Mouse (Mus musculus): Measurements from ENCODE around the gene Dennd1b. TPM values are rescaled to one million over a fixed set of nuclear protein-coding genes. Genes with fewer than 3 reads are reported as not detected.

Dennd1b gene
- polyA plus RNA-seq, 1 experiment from 2014 or later = 12.3 TPM

DNA sequence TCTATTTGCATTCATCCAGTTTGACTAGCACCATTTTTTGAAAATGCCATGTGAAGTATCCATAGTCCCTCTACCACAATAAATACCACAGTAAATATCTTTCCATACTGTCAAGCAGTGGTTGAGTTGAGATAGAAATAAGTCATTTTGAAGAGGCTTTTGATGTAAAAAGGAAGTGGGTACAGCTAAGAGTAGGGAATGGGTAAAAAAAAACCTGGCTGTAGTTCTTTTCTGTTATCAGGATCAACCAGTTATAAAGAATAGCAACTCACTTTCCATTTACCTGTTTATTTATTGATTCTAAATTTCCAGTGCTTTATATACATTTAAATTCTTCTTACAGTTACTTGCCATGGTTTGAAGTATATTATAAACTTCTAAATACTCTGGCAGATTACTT lies 89.8 kb downstream of the Dennd1b start:
- Histone ChIP-seq H3K9ac (replicated peaks) (no peak overlapping the region), H3K4me3 (replicated peaks) (no peak overlapping the region), H3K27me3 (no peaks in the 10 kb centered on the region), H3K4me2 (no peak overlapping the region), H3K27ac (no peak overlapping the region), H3K9me3 (no peaks in the 10 kb centered on the region), H3K4me1 (replicated peaks) (peaks cover 9% of the 10 kb centered on the region), H3K36me3 (peaks cover 3% of the 10 kb centered on the region; the same call in 1 of the 2 replicates)
- ATAC-seq (ENCODE audit: insufficient number of reproducible peaks, insufficient read depth, low FRiP score, low TSS enrichment, low read depth) = no peak

DNA sequence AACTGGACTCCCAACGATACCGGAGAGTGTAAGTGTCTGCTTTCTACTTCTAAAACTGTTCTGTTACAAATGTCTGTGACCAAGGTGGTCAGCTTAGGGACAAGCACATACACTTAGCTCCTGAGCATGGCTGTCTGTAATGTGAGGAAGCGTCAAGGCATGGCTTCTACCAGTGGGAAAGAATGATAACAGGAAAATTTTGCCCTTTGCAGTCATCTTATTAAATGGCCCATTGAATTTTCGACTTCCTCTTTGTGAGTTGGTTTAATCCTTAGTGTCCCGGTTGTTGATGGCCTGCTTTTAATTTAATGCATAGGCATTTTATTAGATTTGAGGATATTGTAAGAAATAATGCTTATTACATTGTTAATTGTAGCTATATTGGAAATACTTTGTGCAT lies 97.1 kb downstream of the Dennd1b start:
- WGBS = 83% methylated on average over 5 of the region's 5 CpGs
- H3K27me3 ChIP-seq = no peaks in the 10 kb centered on the region
- H3K9ac ChIP-seq (replicated peaks) = no peak overlapping the region

DNA sequence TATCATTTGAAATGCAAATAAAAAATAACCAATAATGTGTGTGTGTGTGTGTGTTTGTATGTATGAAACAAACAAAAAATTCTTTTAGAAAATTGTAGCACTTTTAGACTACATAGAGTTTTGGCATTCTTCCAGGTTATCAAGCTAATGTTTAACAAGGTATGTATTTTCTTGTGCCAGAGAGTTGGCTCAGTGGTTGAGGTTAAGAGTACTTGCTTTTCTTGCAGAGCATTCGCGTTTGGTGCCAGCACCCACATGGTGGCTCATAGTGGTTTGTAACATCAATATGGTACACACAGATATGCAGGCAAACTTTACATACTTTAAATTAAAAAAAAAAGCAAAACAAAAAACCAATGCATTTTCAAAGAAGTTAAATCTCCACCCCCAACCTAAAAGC lies 101.5 kb downstream of the Dennd1b start:
- 94% methylated on average over 2 of the region's 2 CpGs for WGBS
- no peak for ATAC-seq (ENCODE audit: insufficient number of reproducible peaks, insufficient read depth, low FRiP score, low TSS enrichment, low read depth)
- H3K4me2 ChIP-seq = no peak overlapping the region

More for the DNA sequence above, 97.1 kb downstream of the Dennd1b start:
- no peak overlapping the region for H3K27ac ChIP-seq
- no peak overlapping the region for H3K4me2 ChIP-seq
- no peak overlapping the region for H3K4me3 ChIP-seq (replicated peaks)
- H3K4me1 ChIP-seq (replicated peaks) = no peaks in the 10 kb centered on the region
- no peaks in the 10 kb centered on the region for H3K9me3 ChIP-seq
- peaks cover 3% of the 10 kb centered on the region; the same call in 1 of the 2 replicates for H3K36me3 ChIP-seq
- ATAC-seq (ENCODE audit: insufficient number of reproducible peaks, insufficient read depth, low FRiP score, low TSS enrichment, low read depth) = no peak

GRCm38 (mm10) chr1:139067210-139067609 lies 104.0 kb downstream of the Dennd1b start:
- 48% methylated on average over 2 of the region's 2 CpGs for WGBS
- H3K9ac ChIP-seq (replicated peaks) = no peak overlapping the region
- no peaks in the 10 kb centered on the region for H3K27me3 ChIP-seq
- H3K4me2 ChIP-seq = no peak overlapping the region
- H3K4me3 ChIP-seq (replicated peaks) = no peak overlapping the region
- H3K36me3 ChIP-seq = no peaks in the 10 kb centered on the region
- H3K27ac ChIP-seq = no peak overlapping the region
- H3K9me3 ChIP-seq = no peaks in the 10 kb centered on the region
- no peaks in the 10 kb centered on the region for H3K4me1 ChIP-seq (replicated peaks)
- no peak for ATAC-seq (ENCODE audit: insufficient number of reproducible peaks, insufficient read depth, low FRiP score, low TSS enrichment, low read depth)

More for the DNA sequence above, 101.5 kb downstream of the Dennd1b start:
- H3K27ac ChIP-seq = no peak overlapping the region
- H3K9me3 ChIP-seq = no peaks in the 10 kb centered on the region
- no peaks in the 10 kb centered on the region for H3K27me3 ChIP-seq
- H3K9ac ChIP-seq (replicated peaks) = no peak overlapping the region
- no peak overlapping the region for H3K4me3 ChIP-seq (replicated peaks)
- no peaks in the 10 kb centered on the region for H3K4me1 ChIP-seq (replicated peaks)
- no peaks in the 10 kb centered on the region for H3K36me3 ChIP-seq

GRCm38 (mm10) chr1:139071015-139071414 lies 107.8 kb downstream of the Dennd1b start:
- Histone ChIP-seq H3K9ac (replicated peaks) (no peak overlapping the region), H3K4me3 (replicated peaks) (no peak overlapping the region), H3K27ac (no peak overlapping the region), H3K4me2 (no peak overlapping the region), H3K9me3 (no peaks in the 10 kb centered on the region), H3K27me3 (no peaks in the 10 kb centered on the region), H3K36me3 (no peaks in the 10 kb centered on the region), H3K4me1 (replicated peaks) (no peaks in the 10 kb centered on the region)
- WGBS = 78% methylated on average over 2 of the region's 2 CpGs
- ATAC-seq (ENCODE audit: insufficient number of reproducible peaks, insufficient read depth, low FRiP score, low TSS enrichment, low read depth) = no peak

- Histone ChIP-seq H3K4me1 (replicated peaks) (peaks cover 4% of the 10 kb centered on the region; the same call in 1 of the 2 replicates), H3K9ac (replicated peaks) (no peak overlapping the region), H3K4me3 (replicated peaks) (no peak overlapping the region), H3K36me3 (no peaks in the 10 kb centered on the region), H3K4me2 (no peak overlapping the region), H3K27me3 (no peaks in the 10 kb centered on the region), H3K27ac (no peak overlapping the region), H3K9me3 (no peaks in the 10 kb centered on the region)
- WGBS = 89% methylated on average over 2 of the region's 2 CpGs
- ATAC-seq (ENCODE audit: insufficient number of reproducible peaks, insufficient read depth, low FRiP score, low TSS enrichment, low read depth) = no peak
These were observed 112.4 kb downstream of the Dennd1b start for GRCm38 (mm10) chr1:139075671-139076070.

DNA sequence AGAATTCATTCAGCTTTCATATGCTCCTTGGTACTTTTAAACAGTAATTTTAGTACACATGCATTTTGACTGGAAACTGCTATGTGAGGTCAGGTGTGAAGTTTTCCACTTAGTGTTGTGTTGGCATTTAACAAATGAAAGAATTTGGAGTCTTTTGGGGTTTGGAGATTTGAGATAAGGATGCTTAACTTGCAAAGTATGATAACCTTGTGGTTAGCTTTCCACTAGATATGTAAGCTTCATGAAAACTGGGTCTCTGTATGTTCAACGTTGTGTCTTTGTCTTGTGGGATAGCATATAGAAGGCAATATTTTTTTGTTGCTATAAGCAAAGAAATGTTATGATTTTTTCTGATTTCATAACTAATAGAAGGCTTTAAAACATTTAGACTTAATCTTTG lies 114.8 kb downstream of the Dennd1b start:
- H3K27me3 ChIP-seq = no peaks in the 10 kb centered on the region
- no peak overlapping the region for H3K27ac ChIP-seq
- no peak overlapping the region for H3K9ac ChIP-seq (replicated peaks)
- H3K36me3 ChIP-seq = no peaks in the 10 kb centered on the region
- no peaks in the 10 kb centered on the region for H3K9me3 ChIP-seq
- ATAC-seq (ENCODE audit: insufficient number of reproducible peaks, insufficient read depth, low FRiP score, low TSS enrichment, low read depth) = no peak
- 87% methylated on average over 1 of the region's 1 CpGs for WGBS
- H3K4me3 ChIP-seq (replicated peaks) = no peak overlapping the region
- no peak overlapping the region for H3K4me2 ChIP-seq
- peaks cover 7% of the 10 kb centered on the region; the same call in 1 of the 2 replicates for H3K4me1 ChIP-seq (replicated peaks)

DNA sequence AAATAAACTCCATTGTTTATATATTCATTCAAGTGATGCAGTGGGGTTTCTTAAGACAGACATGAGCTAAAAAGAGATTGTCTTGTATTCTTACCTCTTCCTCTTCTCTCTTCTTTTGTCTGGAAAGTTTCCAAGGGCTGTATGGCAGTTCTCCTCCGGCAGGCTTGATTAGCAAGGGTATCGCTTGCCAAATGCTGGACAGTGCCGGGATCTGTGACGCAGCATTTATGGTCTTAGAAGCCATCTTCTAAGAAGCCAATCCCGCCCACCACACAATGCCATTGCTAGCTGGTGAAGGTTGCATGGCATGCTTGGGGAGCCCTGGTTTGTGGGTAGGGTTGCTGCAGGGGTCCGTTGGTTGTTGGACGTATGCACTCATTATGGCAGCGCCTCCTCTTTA lies 115.8 kb downstream of the Dennd1b start:
- WGBS = 87% methylated on average over 8 of the region's 8 CpGs
- Histone ChIP-seq H3K36me3 (no peaks in the 10 kb centered on the region), H3K27ac (no peak overlapping the region), H3K9ac (replicated peaks) (no peak overlapping the region), H3K9me3 (no peaks in the 10 kb centered on the region), H3K4me3 (replicated peaks) (no peak overlapping the region), H3K27me3 (no peaks in the 10 kb centered on the region), H3K4me1 (replicated peaks) (peaks cover 7% of the 10 kb centered on the region; the same call in 1 of the 2 replicates), H3K4me2 (no peak overlapping the region)
- no peak for ATAC-seq (ENCODE audit: insufficient number of reproducible peaks, insufficient read depth, low FRiP score, low TSS enrichment, low read depth)

DNA sequence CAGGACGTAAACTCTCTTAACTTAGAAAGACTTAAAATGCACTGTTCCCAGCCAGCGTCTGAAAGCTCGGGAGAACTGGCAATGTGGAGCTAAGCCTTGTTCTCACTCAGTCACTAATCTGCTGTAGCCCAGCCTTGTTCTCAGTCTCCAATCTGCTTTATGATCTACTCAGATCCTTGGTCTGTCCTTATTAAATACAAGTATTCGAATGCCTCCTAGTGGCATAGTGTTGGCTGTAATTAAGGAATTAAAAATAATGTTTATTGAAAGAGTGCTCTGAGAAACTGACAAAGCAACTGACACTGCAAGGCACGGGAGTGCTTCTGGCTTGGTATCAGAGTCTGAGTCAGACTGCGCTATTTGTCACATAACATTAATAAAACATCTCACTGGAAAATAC lies 116.3 kb downstream of the Dennd1b start:
- Histone ChIP-seq H3K4me2 (no peak overlapping the region), H3K27ac (no peak overlapping the region), H3K9me3 (no peaks in the 10 kb centered on the region), H3K27me3 (no peaks in the 10 kb centered on the region), H3K4me3 (replicated peaks) (no peak overlapping the region), H3K4me1 (replicated peaks) (peaks cover 7% of the 10 kb centered on the region; the same call in 1 of the 2 replicates), H3K9ac (replicated peaks) (no peak overlapping the region), H3K36me3 (no peaks in the 10 kb centered on the region)
- no peak for ATAC-seq (ENCODE audit: insufficient number of reproducible peaks, insufficient read depth, low FRiP score, low TSS enrichment, low read depth)
- 70% methylated on average over 6 of the region's 6 CpGs for WGBS

DNA sequence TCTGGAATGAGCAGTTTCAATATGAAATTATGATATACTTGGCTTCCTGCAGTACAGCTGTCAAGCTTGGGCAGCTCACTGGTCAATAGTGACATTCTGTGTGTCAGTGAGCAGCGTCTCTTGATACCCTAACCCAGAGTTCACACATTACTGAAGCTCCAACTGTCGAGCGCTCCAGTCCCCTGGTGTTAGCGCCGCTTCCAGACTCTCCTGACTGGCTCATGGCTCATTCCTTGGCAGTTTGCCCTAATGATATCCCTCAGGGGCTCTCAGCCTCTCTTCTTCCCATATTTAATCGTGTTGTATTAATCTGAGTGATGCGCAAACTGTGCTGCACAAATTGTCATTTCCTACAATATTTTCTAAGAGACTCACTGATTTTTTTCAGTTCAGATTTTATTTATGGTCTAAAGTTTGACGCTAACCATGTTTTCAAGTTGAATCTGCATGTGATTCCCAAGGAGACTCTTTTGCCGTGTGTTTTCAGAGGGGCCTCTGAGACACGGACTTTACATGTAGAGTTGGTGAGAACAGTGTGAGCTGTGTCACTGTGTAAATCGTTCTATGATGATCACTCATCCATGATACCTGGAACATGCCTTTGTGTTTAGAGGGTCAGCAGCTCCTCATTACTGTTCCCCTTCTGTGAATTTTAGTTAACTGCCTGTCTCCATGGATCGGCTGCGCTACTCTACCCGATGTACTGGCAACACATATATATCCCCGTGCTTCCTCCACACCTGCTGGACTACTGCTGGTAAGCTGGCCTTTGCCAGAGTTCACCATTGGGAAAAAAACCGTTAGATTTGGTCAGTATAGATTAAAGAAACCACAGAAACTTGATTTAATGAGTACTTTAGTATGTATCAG lies 117.5 kb downstream of the Dennd1b start:
- 69% methylated on average over 16 of the region's 16 CpGs for WGBS
- Histone ChIP-seq H3K27me3 (no peaks in the 10 kb centered on the region), H3K9ac (replicated peaks) (no peak overlapping the region), H3K4me2 (no peak overlapping the region), H3K9me3 (no peaks in the 10 kb centered on the region), H3K4me3 (replicated peaks) (no peak overlapping the region), H3K36me3 (no peaks in the 10 kb centered on the region), H3K27ac (no peak overlapping the region), H3K4me1 (replicated peaks) (peaks cover 7% of the 10 kb centered on the region; the same call in 1 of the 2 replicates)
- no peak for ATAC-seq (ENCODE audit: insufficient number of reproducible peaks, insufficient read depth, low FRiP score, low TSS enrichment, low read depth)

DNA sequence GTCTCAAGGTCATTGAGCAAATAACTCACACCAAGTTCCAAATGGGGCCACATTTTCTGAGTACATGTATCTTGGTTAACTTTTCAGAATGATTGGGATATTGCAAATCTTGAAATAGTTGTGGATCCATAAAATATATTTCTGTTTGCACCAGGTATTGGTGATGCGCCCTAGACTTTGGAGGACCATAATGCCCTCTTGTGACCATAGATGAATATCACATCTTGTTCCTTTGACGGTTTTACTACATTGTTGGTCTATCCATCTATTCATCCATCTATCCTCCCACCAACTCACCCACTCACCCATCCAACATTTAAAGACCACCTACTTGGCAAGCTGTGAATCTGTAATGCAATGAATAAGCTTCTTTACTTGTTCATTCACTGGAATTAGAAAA lies 120.1 kb downstream of the Dennd1b start:
- no peaks in the 10 kb centered on the region for H3K36me3 ChIP-seq
- 79% methylated on average over 2 of the region's 2 CpGs for WGBS

GRCm38 (mm10) chr1:139087564-139087963 lies 124.3 kb downstream of the Dennd1b start:
- no peak overlapping the region for H3K9ac ChIP-seq (replicated peaks)
- H3K4me2 ChIP-seq = no peak overlapping the region
- H3K27ac ChIP-seq = no peak overlapping the region
- ATAC-seq (ENCODE audit: insufficient number of reproducible peaks, insufficient read depth, low FRiP score, low TSS enrichment, low read depth) = no peak
- 93% methylated on average over 3 of the region's 3 CpGs for WGBS
- H3K36me3 ChIP-seq = no peaks in the 10 kb centered on the region
- H3K27me3 ChIP-seq = no peaks in the 10 kb centered on the region
- no peak overlapping the region for H3K4me3 ChIP-seq (replicated peaks)
- H3K4me1 ChIP-seq (replicated peaks) = peaks cover 9% of the 10 kb centered on the region
- H3K9me3 ChIP-seq = no peaks in the 10 kb centered on the region

More for the DNA sequence above, 120.1 kb downstream of the Dennd1b start:
- no peak overlapping the region for H3K9ac ChIP-seq (replicated peaks)
- H3K4me3 ChIP-seq (replicated peaks) = no peak overlapping the region
- H3K27ac ChIP-seq = no peak overlapping the region
- H3K4me2 ChIP-seq = no peak overlapping the region
- no peaks in the 10 kb centered on the region for H3K9me3 ChIP-seq
- no peak for ATAC-seq (ENCODE audit: insufficient number of reproducible peaks, insufficient read depth, low FRiP score, low TSS enrichment, low read depth)
- no peaks in the 10 kb centered on the region for H3K27me3 ChIP-seq
- H3K4me1 ChIP-seq (replicated peaks) = peaks cover 7% of the 10 kb centered on the region; the same call in 1 of the 2 replicates

Data from limb, embryonic 12.5 days (tissue).